Mouse (Mus musculus) embryonic facial prominence, embryonic 11.5 days (tissue): ENCODE results near the gene Ankrd33. TPM values are rescaled to one million over a fixed set of nuclear protein-coding genes. Genes with fewer than 3 reads are reported as not detected.

ENCODE experiments used
- ATAC-seq: fragments of 200-750 bp; cut with Nextera tagmentation; replicated peaks from 2 replicates; pipeline ENCODE4 v1.8.0; 2017; ENCODE audit warnings: low read depth; ENCODE audit not compliant: insufficient number of reproducible peaks, low FRiP score, low TSS enrichment
- DNase-seq: peaks from one replicate; pipeline ENCODE4 v3.0.0-alpha.2; 2015; ENCODE audit warnings: low spot score
- H3K27ac ChIP-seq: fragments of 300-500 bp; sonication (generic); replicated peaks from 2 replicates; pipeline ENCODE4 v1.5.1; 2014; ENCODE audit warnings: mild to moderate bottlenecking, low read depth, low read length, control low read depth
- H3K27me3 ChIP-seq: fragments of 300-500 bp; sonication (generic); 2 replicates; pipeline ENCODE4 v1.6.1; 2014; ENCODE audit warnings: mild to moderate bottlenecking, low read length, moderate library complexity, mixed read lengths; ENCODE audit not compliant: control insufficient read depth, insufficient read depth
- H3K36me3 ChIP-seq: fragments of 300-500 bp; sonication (generic); replicated peaks from 2 replicates; pipeline ENCODE4 v1.6.1; 2014; ENCODE audit warnings: low read depth, mild to moderate bottlenecking, low read length, moderate library complexity, mixed read lengths; ENCODE audit not compliant: control insufficient read depth, insufficient read depth
- H3K4me1 ChIP-seq: fragments of 300-500 bp; sonication (generic); 2 replicates; pipeline ENCODE4 v1.6.1; 2014; ENCODE audit warnings: low read length, mixed read lengths; ENCODE audit not compliant: control insufficient read depth, insufficient read depth
- H3K4me2 ChIP-seq: fragments of 300-500 bp; sonication (generic); 2 replicates; pipeline ENCODE4 v1.6.1; 2014; ENCODE audit warnings: low read depth, mild to moderate bottlenecking, control low read depth, low read length, moderate library complexity
- H3K4me3 ChIP-seq: fragments of 300-500 bp; sonication (generic); 2 replicates; pipeline ENCODE4 v1.5.1; 2014; ENCODE audit warnings: low read depth, low read length, control low read depth
- H3K9ac ChIP-seq: fragments of 300-500 bp; sonication (generic); replicated peaks from 2 replicates; pipeline ENCODE4 v1.6.1; 2014; ENCODE audit warnings: mild to moderate bottlenecking, control low read depth, low read length
- H3K9me3 ChIP-seq: fragments of 300-500 bp; sonication (generic); replicated peaks from 2 replicates; pipeline ENCODE4 v1.6.1; 2016; ENCODE audit warnings: mild to moderate bottlenecking, low read length, inconsistent platforms, mixed read lengths; ENCODE audit not compliant: control insufficient read depth
- WGBS: fragments of 180-500 bp; shearing (Covaris S2); extraction: QIAGEN DNeasy Blood & Tissue Kit; methylation state at CpG from one replicate; pipeline ENCODE4 v1.1.7; 2014; 5-methylcytosine and 5-hydroxymethylcytosine counted together
- polyA plus RNA-seq: library from polyadenylated mRNA; unstranded; fragments of >200 nt; fragmentation: Nextera tagmentation; extraction: Ambion mirVana; gene quantifications from 2 replicates; pipeline ENCODE4 v1.2.1, GENCODE M21; 2014

Gene Ankrd33
- polyA plus RNA-seq = not detected in 2 replicates

- ATAC-seq (no peak), DNase-seq (no peak)
- no peak within 1 kb of the TSS for H3K4me3 ChIP-seq
- no peak within 1 kb of the TSS for H3K9ac ChIP-seq
- no peaks in the 10 kb centered on the region for H3K9me3 ChIP-seq
- no peaks in the 10 kb centered on the region for H3K4me1 ChIP-seq
- WGBS = 83% methylated on average over 5 of the region's 5 CpGs
- H3K27me3 ChIP-seq = no peaks in the 10 kb centered on the region
- no peak within 1 kb of the TSS for H3K4me2 ChIP-seq
- no peak within 1 kb of the TSS for H3K27ac ChIP-seq
- no peaks in the 10 kb centered on the region for H3K36me3 ChIP-seq
Observed at GRCm38 (mm10) chr15:101115511-101116110, at the start of gene Ankrd33. Gene Ankrd33 (plus strand): TSS chr15:101115755.

GRCm38 (mm10) chr15:101066364-101066847 lies 49.1 kb upstream of the Ankrd33 start:
- Histone ChIP-seq H3K9me3 (no peaks in the 10 kb centered on the region), H3K27me3 (no peaks in the 10 kb centered on the region), H3K4me1 (peaks cover 19% of the 10 kb centered on the region), H3K9ac (no peak overlapping the region), H3K4me2 (no peak overlapping the region), H3K4me3 (no peak overlapping the region), H3K27ac (peak overlapping the region; percentile 70; the same call in 1 of the 2 replicates), H3K36me3 (no peaks in the 10 kb centered on the region; the same call in 1 of the 2 replicates)
- WGBS = 3% methylated on average over 6 of the region's 6 CpGs
- DNase-seq = no peak
- ATAC-seq = peak; percentile 58

- Histone ChIP-seq H3K4me1 (peaks cover 20% of the 10 kb centered on the region), H3K4me2 (no peak overlapping the region), H3K9ac (peak overlapping the region; percentile 22; the same call in 1 of the 2 replicates), H3K27ac (peak overlapping the region; percentile 70), H3K36me3 (no peaks in the 10 kb centered on the region; the same call in 1 of the 2 replicates), H3K9me3 (no peaks in the 10 kb centered on the region), H3K27me3 (no peaks in the 10 kb centered on the region), H3K4me3 (no peak overlapping the region)
- 12% methylated on average over 7 of the region's 9 CpGs for WGBS
- DNase-seq = no peak
- ATAC-seq = no peak
Observed at GRCm38 (mm10) chr15:101066920-101067696, 48.4 kb upstream of the Ankrd33 start.

GRCm38 (mm10) chr15:101068029-101068428 lies 47.5 kb upstream of the Ankrd33 start:
- Histone ChIP-seq H3K4me1 (peaks cover 20% of the 10 kb centered on the region), H3K9me3 (no peaks in the 10 kb centered on the region), H3K27ac (peak overlapping the region; percentile 70; the same call in 1 of the 2 replicates), H3K4me3 (no peak overlapping the region), H3K4me2 (no peak overlapping the region), H3K36me3 (no peaks in the 10 kb centered on the region; the same call in 1 of the 2 replicates), H3K27me3 (no peaks in the 10 kb centered on the region), H3K9ac (no peak overlapping the region)
- no peak for ATAC-seq
- no peak for DNase-seq
- WGBS = 25% methylated on average over 3 of the region's 3 CpGs

- no peak for DNase-seq
- H3K27ac ChIP-seq = no peak overlapping the region
- no peak for ATAC-seq
- no peak overlapping the region for H3K4me2 ChIP-seq
- WGBS = 59% methylated on average over 4 of the region's 4 CpGs
- H3K27me3 ChIP-seq = no peaks in the 10 kb centered on the region
- H3K9me3 ChIP-seq = no peaks in the 10 kb centered on the region
- H3K4me3 ChIP-seq = no peak overlapping the region
- peaks cover 20% of the 10 kb centered on the region for H3K4me1 ChIP-seq
- H3K36me3 ChIP-seq = no peaks in the 10 kb centered on the region; the same call in 1 of the 2 replicates
- H3K9ac ChIP-seq = no peak overlapping the region
Observed at GRCm38 (mm10) chr15:101068671-101069070, 46.9 kb upstream of the Ankrd33 start.

- Histone ChIP-seq H3K4me3 (no peak overlapping the region), H3K27me3 (no peaks in the 10 kb centered on the region), H3K4me2 (no peak overlapping the region), H3K36me3 (no peaks in the 10 kb centered on the region; the same call in 1 of the 2 replicates), H3K4me1 (peaks cover 20% of the 10 kb centered on the region), H3K27ac (peak overlapping the region; percentile 63), H3K9ac (no peak overlapping the region; the same call in 1 of the 2 replicates), H3K9me3 (no peaks in the 10 kb centered on the region)
- WGBS = 41% methylated on average over 9 of the region's 9 CpGs
- DNase-seq (no peak), ATAC-seq (no peak)
Observed at GRCm38 (mm10) chr15:101069641-101070190, 45.8 kb upstream of the Ankrd33 start.

GRCm38 (mm10) chr15:101070762-101071161 lies 44.8 kb upstream of the Ankrd33 start:
- 34% methylated on average over 5 of the region's 5 CpGs for WGBS
- Histone ChIP-seq H3K9me3 (no peaks in the 10 kb centered on the region), H3K4me3 (no peak overlapping the region), H3K9ac (no peak overlapping the region), H3K36me3 (no peaks in the 10 kb centered on the region), H3K4me1 (peaks cover 27% of the 10 kb centered on the region), H3K4me2 (no peak overlapping the region), H3K27me3 (no peaks in the 10 kb centered on the region), H3K27ac (0 out of 2 replicates have a peak overlapping the region, but pooled peaks have one; percentile 63)
- DNase-seq = peak; percentile 51
- ATAC-seq = no peak
